8 mouse cellular contexts compared by ENCODE assay signal in genomic region chr7:4924483-4924882, GRCm38 (mm10). TPM values are rescaled to one million over a fixed set of nuclear protein-coding genes. Genes with fewer than 3 reads are reported as not detected.
A peak's percentile ranks its signal among the peaks of the same experiment; 100 is the strongest.
DNase-seq lines count a peak whose midpoint lies in the region; ATAC-seq and TF ChIP-seq lines count a peak whose summit lies in the region.

No protein-coding gene starts in this region.

- H3K9me3 ChIP-seq in heart, embryonic 12.5 days (replicated peaks) = no peaks in the 10 kb centered on the region
- no peaks in the 10 kb centered on the region for H3K9me3 ChIP-seq in hindbrain, embryonic 13.5 days

- H3K4me1 ChIP-seq in heart, embryonic 12.5 days (replicated peaks) = peaks cover 63% of the 10 kb centered on the region
- peaks cover 8% of the 10 kb centered on the region for H3K4me1 ChIP-seq in cortical plate, adult 2 months (ENCODE audit: control insufficient read depth, insufficient read depth, low read length)
- H3K4me1 ChIP-seq in hindbrain, embryonic 13.5 days (replicated peaks) = peaks cover 74% of the 10 kb centered on the region

- H3K27me3 ChIP-seq in heart, embryonic 12.5 days (replicated peaks) = peaks cover 5% of the 10 kb centered on the region; the same call in 1 of the 2 replicates
- H3K27me3 ChIP-seq in hindbrain, embryonic 13.5 days = no peaks in the 10 kb centered on the region

- peak overlapping the region; percentile 38; the same call in 1 of the 2 replicates for H3K4me3 ChIP-seq in heart, embryonic 12.5 days
- no peak overlapping the region; the same call in 1 of the 2 replicates for H3K4me3 ChIP-seq in cortical plate, adult 2 months (ENCODE audit: insufficient read depth, low read length)
- H3K4me3 ChIP-seq in hindbrain, embryonic 13.5 days = peak overlapping the region; percentile 41; the same call in 1 of the 2 replicates

- H3K27ac ChIP-seq in heart, embryonic 12.5 days (ENCODE audit: poor library complexity, severe bottlenecking) = peak overlapping the region; percentile 52
- peak overlapping the region; percentile 87; the same call in 1 of the 2 replicates for H3K27ac ChIP-seq in cortical plate, adult 2 months (ENCODE audit: insufficient read depth, low read length)
- peak overlapping the region; percentile 99 for H3K27ac ChIP-seq in hindbrain, embryonic 13.5 days

- under 1% methylated on average over 4 of the region's 4 CpGs for whole genome bisulfite sequencing in heart, embryonic 12.5 days
- 8% methylated on average over 4 of the region's 4 CpGs for WGBS in hindbrain, embryonic 13.5 days

- TF ChIP-seq CTCF in cortical plate, adult 2 months (IDR thresholded peaks at IDR 0.05; ENCODE audit: extremely low read depth, insufficient read depth, low read length) = no peak

- peak overlapping the region; percentile 63 for H3K9ac ChIP-seq in heart, embryonic 12.5 days
- H3K9ac ChIP-seq in hindbrain, embryonic 13.5 days = peak overlapping the region; percentile 80

- peak overlapping the region; percentile 87 for H3K4me2 ChIP-seq in heart, embryonic 12.5 days
- peak overlapping the region; percentile 91 for H3K4me2 ChIP-seq in hindbrain, embryonic 13.5 days

- H3K36me3 ChIP-seq in heart, embryonic 12.5 days = peaks cover 14% of the 10 kb centered on the region
- H3K36me3 ChIP-seq in hindbrain, embryonic 13.5 days = peaks cover 19% of the 10 kb centered on the region

- no peak for ATAC-seq in heart, embryonic 12.5 days (ENCODE audit: insufficient number of reproducible peaks, low FRiP score)
- ATAC-seq in hindbrain, embryonic 13.5 days (ENCODE audit: low FRiP score) = no peak

- no peak for DNase-seq in heart, postnatal 4 days
- DNase-seq in naive thymus-derived CD4-positive, alpha-beta T cell, adult 2 months (ENCODE audit: low read depth) = peak; percentile 11
- DNase-seq in cerebellum, postnatal 25 days = no peak
- DNase-seq in gastrocnemius, postnatal 36 days = no peak
- DNase-seq in spleen, postnatal 36 days (ENCODE audit: low spot score in 2 of 2) = no peak

- TF ChIP-seq POLR2A in cortical plate, adult 2 months (IDR thresholded peaks at IDR 0.05; ENCODE audit: extremely low read depth, insufficient read depth, low read length) = no peak

- intact Hi-C loops in gastrocnemius, postnatal 36 days (cut with DNase I) = no loop called here

RNA-seq across cellular contexts. Expression of gene Ssc5d, which starts 1.1 kb away (rescaled TPM):
- polyA plus RNA-seq in heart, embryonic 12.5 days (2016; fragmentation: Nextera tagmentation; extraction: Ambion mirVana) = 1.5 and 1.7 TPM in 2 replicates
- 10 to 100 TPM in 1 of 2 experiments, 1 to 10 TPM in 1; 8.7 to 11.1 TPM for total RNA-seq in heart, postnatal 4 days (2021)
- polyA plus RNA-seq in cortical plate, adult 2 months (2012; rRNA removed) = 3.8 and 4.1 TPM in 2 replicates
- polyA plus RNA-seq in hindbrain, embryonic 13.5 days (2015; fragmentation: Nextera tagmentation; extraction: Ambion mirVana) = 0.73 and 1.3 TPM in 2 replicates
- total RNA-seq in gastrocnemius, postnatal 36 days (2021) = 10 to 100 TPM in 1 of 2 experiments, 1 to 10 TPM in 1; 8.8 to 11.1 TPM

RNA-seq across cellular contexts. Expression of gene Nat14, which starts 2.7 kb away (rescaled TPM):
- polyA plus RNA-seq in heart, embryonic 12.5 days (2016; fragmentation: Nextera tagmentation; extraction: Ambion mirVana) = 4.6 and 5.5 TPM in 2 replicates
- total RNA-seq in heart, postnatal 4 days (2021) = 1 to 10 TPM; 3.9 to 6.2 TPM
- polyA plus RNA-seq in cortical plate, adult 2 months (2012; rRNA removed) = 91.7 and 94.0 TPM in 2 replicates
- polyA plus RNA-seq in hindbrain, embryonic 13.5 days (2015; fragmentation: Nextera tagmentation; extraction: Ambion mirVana) = 25.4 and 27.7 TPM in 2 replicates
- total RNA-seq in gastrocnemius, postnatal 36 days (2021) = 1 to 10 TPM; 2.5 to 3.2 TPM

RNA-seq across cellular contexts. Expression of gene Zfp628, which starts 9.5 kb away (rescaled TPM):
- 2.6 and 2.9 TPM in 2 replicates for polyA plus RNA-seq in heart, embryonic 12.5 days (2016; fragmentation: Nextera tagmentation; extraction: Ambion mirVana)
- total RNA-seq in heart, postnatal 4 days (2021) = 10 to 100 TPM; 14.7 to 16.7 TPM
- polyA plus RNA-seq in cortical plate, adult 2 months (2012; rRNA removed) = 9.7 TPM in 2 replicates
- polyA plus RNA-seq in hindbrain, embryonic 13.5 days (2015; fragmentation: Nextera tagmentation; extraction: Ambion mirVana) = 3.6 and 4.9 TPM in 2 replicates
- 1 to 10 TPM; 8.9 TPM for total RNA-seq in gastrocnemius, postnatal 36 days (2021)

RNA-seq across cellular contexts. Expression of gene Gm36210, which starts 18.2 kb away (rescaled TPM):
- polyA plus RNA-seq in heart, embryonic 12.5 days (2016; fragmentation: Nextera tagmentation; extraction: Ambion mirVana) = 0.27 and 0.30 TPM in 2 replicates
- not detected for total RNA-seq in heart, postnatal 4 days (2021)
- polyA plus RNA-seq in cortical plate, adult 2 months (2012; rRNA removed) = 0.31 and 0.32 TPM in 2 replicates
- 0.26 and 0.45 TPM in 2 replicates for polyA plus RNA-seq in hindbrain, embryonic 13.5 days (2015; fragmentation: Nextera tagmentation; extraction: Ambion mirVana)
- total RNA-seq in gastrocnemius, postnatal 36 days (2021) = under 1 TPM; 0.20 TPM

RNA-seq across cellular contexts. Expression of gene Sbk2, which starts 39.7 kb away (rescaled TPM):
- 2.1 and 2.6 TPM in 2 replicates for polyA plus RNA-seq in heart, embryonic 12.5 days (2016; fragmentation: Nextera tagmentation; extraction: Ambion mirVana)
- total RNA-seq in heart, postnatal 4 days (2021) = 10 to 100 TPM; 10.6 TPM
- polyA plus RNA-seq in cortical plate, adult 2 months (2012; rRNA removed) = 0.32 and 0.48 TPM in 2 replicates
- 0.25 TPM in 1 of 2 replicates, not detected in the other for polyA plus RNA-seq in hindbrain, embryonic 13.5 days (2015; fragmentation: Nextera tagmentation; extraction: Ambion mirVana)
- total RNA-seq in gastrocnemius, postnatal 36 days (2021) = 10 to 100 TPM; 30.5 to 35.8 TPM
